Mouse (Mus musculus): ENCODE measurements around the gene Vamp9.

Vamp9 gene

DNA sequence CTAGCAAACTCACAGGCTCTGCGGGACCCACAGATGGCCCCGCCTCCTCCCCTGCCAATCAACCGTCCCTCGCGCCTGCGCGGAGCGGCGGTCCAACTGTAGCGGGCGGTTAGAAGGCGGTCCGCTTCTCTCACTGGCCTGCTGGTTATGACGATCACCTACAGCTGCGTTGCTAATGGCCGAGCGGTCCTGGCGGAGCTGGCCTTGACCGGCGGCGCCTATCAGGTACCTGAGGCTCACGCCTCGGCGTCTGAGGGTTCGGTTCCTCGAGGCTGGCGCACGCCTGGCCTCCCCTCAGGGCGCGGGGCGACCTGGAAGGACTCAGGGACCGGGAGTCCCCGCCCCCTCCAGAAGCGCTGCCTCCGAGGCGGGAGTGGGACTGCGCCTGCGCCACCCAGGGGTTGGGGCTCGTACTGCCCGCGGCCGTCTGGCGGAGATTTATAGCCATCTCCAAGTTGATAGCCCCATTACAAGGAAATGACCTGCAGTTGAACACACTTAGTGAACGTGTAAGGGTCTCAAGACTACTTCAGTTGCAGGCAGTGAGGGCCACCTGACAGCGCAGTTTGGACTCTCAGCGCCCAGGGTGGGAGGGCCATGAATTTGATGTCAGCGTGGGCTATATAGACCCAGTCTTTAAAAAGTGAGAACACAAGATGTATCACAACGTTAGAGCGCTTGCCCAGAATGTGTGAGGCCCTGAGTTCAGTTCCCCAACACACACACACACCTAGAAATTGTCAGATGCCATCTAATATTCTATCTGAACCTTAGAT lies at the start of gene Vamp9:
Vamp9 (plus strand) TSS at position 74 of the 776 bp plus-strand sequence.
- peak; percentile 92 for DNase-seq (ENCODE audit: low spot score)

DNA sequence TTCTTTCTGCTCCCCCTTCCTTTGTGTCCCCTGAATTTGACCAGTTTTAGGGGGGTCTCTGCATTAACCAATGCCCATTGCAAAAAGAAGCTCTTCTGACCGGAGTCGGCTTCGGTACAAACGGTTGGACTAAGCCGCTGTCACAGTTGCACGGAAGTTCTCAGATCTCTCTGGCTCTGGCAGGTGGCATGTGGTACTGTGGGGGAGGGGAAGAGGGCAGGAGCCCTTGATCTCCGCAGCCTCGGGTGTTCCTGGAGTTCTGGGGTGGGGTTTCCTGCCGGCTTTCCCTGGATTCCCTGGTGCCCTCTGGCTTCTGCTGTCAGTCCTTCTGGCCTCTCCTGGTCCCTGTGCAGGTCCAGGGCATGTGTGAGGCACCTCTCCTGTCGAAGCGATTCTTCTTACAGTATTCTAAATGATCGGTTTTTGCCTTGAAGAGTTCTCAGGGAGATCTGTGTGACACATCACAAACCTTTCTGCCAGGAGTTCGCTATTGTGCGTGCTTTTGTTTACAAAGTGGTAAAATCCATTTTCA lies 48.9 kb upstream of the Vamp9 start:
- no peak for DNase-seq (ENCODE audit: low spot score)

DNA sequence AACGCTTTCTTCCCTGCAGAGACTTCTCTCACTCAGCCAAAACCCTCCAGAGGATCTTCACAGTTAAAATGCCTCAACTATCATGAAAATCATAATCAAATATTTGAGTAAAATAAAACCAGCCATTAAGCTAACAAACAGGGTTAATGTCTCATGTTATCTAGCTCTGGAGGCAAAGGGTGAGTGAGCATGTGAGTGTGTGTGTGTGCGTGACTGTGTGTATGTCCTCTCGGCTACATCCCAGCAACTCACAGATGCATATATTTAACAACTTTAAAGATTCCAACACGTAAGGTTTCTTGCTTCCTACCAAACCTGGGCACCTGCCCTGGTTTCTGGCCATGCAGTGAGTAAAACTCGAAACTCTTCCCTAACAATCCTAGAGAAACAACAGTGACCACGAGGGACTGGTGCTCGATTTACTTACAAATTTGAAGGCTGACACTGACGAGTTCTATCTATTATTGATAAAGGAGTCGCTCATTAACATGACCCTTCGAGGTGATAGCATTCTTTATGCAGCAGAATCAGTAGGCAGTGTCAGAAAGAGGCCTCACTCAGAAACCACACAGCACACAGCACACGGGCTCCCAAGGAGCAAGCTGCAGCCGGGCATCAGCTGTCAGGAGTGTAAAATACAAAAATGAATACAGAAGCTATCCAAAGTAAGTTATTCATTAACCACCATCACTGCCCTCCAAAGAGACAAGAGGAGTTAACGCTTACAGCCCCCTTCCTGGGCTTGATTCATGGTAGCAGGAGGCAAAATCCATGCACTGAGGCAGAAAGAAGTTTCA lies 46.2 kb upstream of the Vamp9 start:
- DNase-seq (ENCODE audit: low spot score): no peak

DNA sequence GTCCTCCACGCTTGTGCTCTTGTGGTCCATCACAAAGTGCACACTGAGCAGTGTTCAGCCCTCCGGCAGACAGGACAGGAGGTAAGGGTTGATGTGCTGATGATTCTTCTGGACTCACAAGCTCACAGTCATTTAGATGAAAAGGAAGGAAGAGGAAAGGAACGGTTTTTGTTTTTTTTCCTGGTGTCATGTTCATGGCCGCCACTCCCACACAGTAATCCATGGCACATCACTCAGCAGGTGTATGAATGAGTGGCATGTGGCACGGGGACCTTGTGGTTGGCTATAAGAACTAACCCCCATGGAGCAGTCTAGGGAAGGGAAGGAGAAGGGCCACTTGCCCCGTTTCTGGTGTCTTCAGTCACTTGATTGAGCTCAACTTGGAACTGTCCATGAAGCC lies 44.2 kb upstream of the Vamp9 start:
- no peak for DNase-seq (ENCODE audit: low spot score)

DNA sequence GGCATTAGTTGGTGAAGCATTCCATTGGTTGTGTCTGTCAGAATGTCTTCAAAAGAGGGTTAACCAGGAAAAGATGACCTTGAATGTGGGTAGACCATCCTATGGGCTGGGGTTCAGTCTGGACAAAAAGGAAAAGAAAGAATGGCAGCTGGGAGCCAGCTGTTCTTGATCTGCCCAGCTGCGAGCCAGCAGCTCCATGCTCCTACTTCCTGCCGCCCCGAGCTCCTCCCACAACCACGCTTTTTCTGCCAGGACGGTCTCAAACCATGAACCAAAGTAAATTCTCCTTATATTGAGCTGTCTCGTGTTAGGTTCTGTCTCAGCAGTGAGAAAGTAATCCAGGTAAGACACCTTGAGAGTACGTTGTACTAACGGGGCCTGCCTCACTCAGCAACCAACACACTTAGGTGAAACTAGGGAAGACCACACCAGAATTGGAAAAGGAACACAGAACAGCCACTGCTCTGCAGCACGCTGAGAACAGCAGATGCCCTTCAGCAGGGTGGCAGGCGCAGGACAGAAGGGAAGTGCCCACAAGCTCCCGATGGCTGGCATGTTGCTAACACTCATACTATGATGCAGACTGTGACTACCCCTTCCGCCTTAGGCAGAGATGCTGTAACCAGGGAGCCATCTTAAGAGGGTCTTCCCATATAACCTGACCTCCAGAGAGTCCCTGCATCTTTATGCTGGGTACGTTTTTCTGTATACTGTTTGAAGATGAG lies 42.2 kb upstream of the Vamp9 start:
- no peak for DNase-seq (ENCODE audit: low spot score)

DNA sequence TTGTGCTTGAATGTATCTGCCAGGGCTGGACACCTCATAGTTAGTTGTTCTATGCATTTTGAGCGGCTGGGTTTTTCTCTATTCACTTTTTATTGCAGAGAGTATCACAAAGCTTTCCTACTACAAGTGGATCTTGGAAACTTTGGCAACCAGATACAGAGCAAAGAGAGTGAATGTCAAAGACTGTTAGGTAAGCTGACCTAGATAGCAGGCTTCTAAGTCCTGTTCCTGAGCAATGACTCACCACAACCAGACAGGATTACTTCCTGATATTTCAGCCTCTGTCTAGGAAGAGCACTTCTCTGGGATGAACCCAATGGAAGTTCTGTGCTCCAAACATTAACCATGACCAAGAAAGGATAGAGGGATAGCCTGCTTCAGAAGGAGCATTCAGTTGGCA lies 40.3 kb upstream of the Vamp9 start:
- no peak for DNase-seq (ENCODE audit: low spot score)

DNA sequence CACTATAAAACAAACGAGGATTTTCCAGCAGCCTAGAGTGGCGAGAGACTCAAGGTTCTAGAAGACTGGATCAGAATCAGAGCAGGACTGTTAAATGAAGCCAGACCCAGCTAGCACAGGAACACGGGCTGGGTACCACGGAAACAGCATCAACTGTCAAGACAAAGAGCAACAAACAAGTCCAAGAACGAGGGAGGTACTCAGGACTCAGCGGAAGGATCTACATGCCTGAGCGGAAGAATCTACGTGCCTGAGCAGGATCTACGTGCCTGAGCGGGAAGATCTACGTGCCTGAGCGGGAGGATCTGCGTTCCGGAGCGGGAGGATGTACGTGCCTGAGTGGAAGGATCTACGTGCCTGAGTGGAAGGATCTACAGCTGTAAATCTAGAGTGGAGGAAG lies 37.8 kb upstream of the Vamp9 start:
- no peak for DNase-seq (ENCODE audit: low spot score)

DNA sequence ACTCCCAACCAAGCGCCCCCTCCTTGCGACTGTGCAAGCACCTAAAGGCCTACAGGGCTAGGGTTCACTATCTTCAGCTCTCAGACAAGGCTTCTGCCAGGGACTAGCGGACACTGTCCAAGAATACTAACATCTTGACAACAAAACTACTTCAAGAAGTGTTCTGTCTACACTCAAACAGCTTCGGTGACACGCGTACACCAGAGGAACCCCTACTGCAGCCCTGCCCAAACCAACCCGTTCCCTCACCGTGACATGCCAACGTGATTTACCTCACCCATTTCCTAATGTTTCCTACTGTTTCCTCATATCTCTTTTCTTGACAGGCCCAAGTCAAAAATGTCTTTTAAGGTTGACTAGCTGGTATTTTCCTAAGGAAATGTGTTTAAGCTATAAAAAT lies 37.1 kb upstream of the Vamp9 start:
- no peak for DNase-seq (ENCODE audit: low spot score)

DNA sequence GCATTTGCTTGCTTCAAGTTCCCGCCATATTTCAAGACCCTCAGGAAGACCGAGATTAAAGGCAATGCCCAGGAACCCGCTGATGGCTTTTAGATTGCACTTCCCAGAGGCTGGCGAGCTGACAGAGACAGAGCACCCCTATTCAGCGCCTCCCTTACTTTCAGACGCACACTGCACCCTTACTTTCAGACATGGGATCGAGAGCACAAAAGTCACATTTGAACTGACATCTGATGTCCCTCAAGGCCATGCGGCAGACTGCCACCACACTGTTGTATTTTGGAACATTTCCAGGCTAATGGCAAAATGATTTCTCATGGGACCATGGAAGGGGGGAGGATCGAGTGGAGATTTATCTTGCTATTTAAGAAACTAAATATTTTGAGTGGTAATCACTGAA lies 28.5 kb upstream of the Vamp9 start:
- DNase-seq (ENCODE audit: low spot score): no peak

DNA sequence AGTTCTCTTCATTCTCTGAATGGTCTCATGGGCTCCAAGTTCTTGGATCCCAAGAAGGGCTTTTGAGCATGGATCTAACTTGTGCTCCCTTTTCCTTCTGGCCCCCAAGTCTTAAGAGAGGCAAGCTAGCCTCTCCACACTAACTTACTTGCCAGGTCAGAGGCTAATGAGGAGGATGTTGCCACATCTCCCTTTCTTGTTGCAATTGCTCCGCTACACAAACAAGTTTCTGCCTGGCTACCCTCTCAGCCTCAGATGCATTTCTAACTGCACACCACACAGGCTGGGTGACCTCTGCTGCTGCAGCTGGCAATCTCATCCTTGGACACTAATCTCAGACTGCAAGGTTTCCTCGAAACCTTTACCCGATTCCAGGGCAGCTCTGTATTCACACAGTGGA lies 23.6 kb upstream of the Vamp9 start:
- DNase-seq (ENCODE audit: low spot score): no peak

DNA sequence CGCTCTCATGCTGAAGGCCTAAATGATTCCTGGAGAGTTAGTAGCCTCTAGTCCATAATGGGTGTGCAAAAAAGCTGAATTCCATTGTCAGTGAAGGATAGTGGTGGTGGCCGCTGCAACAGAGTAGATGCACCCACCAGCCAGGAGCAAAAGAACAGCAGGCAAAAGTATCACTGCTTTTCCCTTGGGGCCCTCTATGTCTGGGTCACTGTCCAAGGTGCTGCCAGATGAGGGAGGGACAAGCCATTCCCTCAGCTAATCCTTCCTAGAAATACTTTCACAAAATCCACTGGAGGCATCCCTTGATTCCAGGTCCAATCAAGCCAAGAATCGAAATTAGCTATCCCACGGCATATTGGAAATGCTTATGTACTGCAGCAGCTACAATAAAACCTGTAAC lies 22.0 kb upstream of the Vamp9 start:
- no peak for DNase-seq (ENCODE audit: low spot score)

DNA sequence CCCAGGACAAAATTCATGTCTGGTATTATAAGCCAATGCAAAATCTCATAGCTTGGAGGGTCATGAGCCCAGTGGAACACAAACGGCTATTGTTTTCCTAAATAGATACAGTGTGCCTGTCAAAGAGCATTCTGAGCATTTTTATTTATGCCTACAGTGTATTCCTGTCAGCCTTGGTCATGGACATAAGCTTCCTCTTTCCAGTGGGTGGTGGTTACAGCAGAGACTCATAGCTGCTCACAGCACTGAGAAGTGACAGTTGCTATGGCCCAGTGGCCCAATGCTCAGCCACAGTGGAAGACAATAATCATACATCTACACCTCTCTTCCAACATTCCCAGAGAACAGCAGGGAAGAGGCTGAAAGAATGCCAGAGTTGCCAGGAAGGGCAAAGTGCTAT lies 18.9 kb upstream of the Vamp9 start:
- no peak for DNase-seq (ENCODE audit: low spot score)

DNA sequence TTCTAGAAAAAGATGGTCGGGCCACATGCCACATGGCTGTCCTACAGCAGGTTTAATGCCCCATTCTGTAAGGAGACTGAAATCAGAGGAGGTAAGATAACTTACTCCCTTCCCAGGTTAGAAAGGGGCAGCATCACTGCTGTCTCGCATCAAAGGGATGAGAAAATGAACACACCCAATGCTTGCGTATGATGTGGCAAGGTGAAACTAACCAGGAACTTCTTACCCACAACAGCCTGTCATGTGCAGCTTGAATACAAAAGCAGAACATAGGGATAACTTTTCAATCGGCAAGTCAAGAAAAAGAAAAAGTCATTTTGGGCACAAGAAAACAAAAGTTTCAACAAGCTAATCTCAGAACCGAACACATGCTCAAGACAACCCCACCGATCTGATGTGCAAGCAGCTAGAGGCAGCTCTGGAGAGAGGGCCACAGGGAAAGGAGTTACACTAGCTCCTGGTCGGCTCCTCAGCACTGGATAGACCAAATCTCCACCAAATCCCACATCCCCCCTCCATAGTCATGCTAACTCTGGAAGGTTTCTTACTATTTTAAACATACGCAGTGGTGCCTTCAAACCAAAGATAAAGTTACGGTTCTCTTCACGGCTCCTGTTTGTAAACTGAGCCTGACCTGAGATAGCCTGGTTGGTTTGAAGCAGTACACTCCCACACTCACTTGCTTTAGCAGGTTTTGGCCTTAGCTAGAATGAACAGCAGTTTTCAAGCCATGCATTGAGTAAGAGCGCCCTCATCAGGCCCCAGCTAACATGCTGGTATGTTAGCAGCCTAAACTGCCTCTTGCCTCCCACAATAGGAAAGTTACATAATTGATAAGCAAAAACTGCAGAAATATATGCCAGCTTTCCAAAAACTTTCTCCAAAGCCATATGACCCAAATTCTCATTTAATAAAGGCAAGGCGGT lies 14.3 kb upstream of the Vamp9 start:
- DNase-seq (ENCODE audit: low spot score): no peak

DNA sequence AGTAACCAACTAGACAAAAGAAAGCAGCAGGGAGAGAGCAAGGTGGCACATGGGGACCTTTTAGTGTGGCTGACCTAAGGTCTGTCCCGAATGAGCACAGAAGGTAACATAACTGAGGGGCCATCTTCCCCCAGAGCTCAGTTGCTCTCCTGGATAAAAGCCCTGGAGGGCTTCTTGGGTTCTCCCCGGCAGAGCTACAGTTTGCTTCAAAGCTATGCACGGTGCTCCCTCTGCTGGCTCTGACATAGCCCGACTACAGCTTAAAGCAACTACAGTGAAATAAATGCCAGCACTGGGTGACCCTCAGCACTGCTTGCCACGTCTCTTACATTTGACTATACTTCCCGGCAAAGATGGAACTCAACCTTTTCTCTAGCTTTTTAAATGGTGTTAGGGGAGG lies 6.0 kb upstream of the Vamp9 start:
- no peak for DNase-seq (ENCODE audit: low spot score)

DNA sequence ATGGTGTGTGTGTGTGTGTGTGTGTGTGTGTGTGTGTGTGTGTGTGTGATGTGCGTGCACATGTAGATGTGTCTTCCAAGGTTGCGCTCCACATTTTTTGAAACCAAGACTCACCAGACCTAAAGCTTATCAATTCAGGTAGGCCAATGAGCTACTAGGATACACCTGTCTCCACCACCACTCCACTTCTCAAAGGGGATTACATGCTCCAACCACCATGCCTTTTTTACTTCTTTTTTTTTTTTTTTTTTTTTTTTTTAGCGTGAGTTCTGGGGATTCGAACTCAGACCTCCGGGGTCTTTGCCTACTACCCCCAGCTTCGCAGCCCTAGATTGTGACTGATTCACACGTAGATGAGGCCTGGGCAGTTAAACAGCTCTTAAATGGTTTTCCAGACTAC lies 323 bp upstream of the Vamp9 start:
- DNase-seq (ENCODE audit: low spot score): no peak

DNA sequence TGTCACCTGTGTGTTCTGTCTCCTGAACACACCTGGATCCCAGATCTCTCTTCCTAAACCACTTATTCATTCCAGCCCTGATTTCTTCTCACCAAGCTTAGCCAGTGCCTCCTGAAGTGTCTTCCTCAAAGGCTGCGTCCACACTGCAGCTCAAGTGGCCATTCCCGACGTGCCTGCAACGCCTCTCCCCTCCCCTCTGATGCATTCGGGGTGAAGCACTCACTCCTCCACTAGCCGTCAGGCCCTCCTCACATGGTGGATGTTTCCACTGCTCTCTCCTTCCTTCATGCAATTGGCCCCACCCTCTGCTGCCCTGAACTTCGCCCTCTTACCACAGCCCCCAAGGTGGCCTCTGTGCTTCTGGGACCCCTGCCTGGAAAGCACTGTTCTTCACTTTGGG lies 9.4 kb downstream of the Vamp9 start:
- DNase-seq (ENCODE audit: low spot score): no peak

DNA sequence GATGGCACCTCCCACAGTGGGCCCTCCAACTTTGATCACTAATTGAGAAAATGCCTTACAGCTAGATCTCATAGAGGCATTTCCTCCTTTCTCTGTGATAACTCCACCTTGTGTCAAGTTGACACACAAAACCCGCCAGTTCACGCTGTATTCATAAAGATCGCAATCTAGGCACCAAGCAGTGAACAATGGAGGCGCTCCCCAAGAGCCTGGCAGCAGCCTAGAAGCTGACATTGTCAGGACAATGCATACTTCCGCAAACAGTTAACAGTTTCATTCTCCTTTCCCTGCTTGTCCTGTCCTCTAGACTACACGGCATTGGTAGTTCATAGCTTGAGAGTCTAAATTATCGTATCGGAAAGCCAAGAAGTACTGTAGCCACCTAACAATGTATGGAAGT lies 16.0 kb downstream of the Vamp9 start:
- DNase-seq (ENCODE audit: low spot score): no peak

DNA sequence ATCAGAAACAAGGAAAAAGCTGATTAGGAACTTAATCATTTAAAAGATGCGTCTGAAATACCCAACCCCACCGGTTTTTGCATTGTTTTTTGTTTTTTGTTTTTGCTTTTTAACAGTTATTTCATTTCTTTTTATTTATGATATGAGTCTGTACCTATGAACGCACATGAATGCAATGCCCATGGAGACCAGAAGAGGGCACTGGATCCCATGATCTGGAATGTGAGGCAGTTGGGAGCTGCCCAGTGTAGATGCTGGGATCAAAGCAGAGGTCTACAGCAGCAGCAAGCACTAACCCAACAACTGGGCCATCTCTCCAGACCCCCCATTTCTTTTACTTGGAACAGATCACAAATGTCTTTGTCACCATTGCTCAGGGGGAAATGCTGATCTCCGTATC lies 21.9 kb downstream of the Vamp9 start:
- no peak for DNase-seq (ENCODE audit: low spot score)

DNA sequence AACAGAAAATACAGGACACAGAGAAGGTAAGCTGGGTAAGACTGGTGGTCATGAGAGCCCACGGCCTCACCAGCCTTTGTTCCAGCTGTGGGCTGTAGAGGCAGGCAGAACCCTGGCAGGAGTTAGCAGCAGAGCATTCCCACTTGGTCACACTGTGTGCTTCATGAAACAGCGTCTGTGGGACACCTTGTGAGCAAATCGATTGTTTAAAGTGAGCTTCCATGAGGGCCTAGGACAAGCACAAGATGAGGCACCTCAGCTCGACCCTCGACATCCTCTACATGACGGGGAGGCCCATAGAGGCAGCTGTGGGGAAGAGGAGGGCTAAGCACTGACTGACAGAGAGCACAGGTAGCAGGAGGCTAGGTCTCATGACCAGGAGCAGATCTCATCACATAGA lies 25.9 kb downstream of the Vamp9 start:
- DNase-seq (ENCODE audit: low spot score): no peak

DNA sequence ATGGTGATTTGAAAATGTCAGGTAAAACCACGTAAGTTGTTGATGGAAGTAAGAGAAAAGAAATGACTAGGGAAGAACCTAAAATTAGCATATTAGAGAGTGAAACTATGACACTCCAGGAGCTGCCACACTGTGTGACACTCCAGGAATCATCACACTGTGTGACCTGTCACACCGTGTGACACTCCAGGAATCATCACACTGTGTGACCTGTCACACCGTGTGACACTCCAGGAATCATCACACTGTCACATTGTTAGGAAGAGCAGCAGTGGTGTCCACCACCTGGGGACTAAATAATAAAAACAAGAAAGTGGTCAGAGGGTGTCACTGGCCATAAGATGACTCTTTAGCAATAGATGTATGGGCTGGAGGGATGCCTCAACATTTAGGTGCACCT lies 33.4 kb downstream of the Vamp9 start:
- DNase-seq (ENCODE audit: low spot score): no peak

DNA sequence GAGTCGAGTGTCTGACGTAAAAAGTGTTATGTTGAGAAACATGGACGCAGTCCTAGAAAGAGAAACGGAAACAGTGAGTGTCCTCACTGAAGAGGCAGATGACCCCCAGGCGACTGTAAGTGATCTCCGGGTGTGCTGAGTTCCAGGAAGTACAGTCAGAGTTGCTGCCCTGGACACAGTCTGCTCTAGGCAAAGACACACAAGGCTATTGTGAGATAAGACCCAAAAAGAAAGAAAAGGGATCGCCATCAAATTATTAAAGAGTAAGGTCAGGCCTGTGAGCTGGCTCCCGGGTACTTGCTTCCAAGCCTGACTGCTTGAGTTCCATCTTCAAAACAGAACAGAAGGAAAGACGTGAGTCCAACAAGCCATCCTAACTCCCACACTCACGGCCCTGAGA lies 35.2 kb downstream of the Vamp9 start:
- DNase-seq (ENCODE audit: low spot score): no peak

All from urinary bladder, postnatal 10 days (tissue).